Mouse (Mus musculus) adrenal gland, postnatal 36 days (tissue): ENCODE results near the gene Cldn34c3. TPM values are rescaled to one million over a fixed set of nuclear protein-coding genes. Genes with fewer than 3 reads are reported as not detected.
"Not testable (repeated sequence)": the region's sequence is repeated elsewhere in the genome, so short reads cannot be mapped to it uniquely, and the experiment has no call there.

Source experiments
- DNase-seq, 2 experiments: peaks; one replicate each; pipeline ENCODE4 v3.0.0; 2021; ENCODE audit warnings: mixed read lengths in 1 of 2
- long read RNA-seq, 2 experiments: library from polyadenylated mRNA; stranded (forward); transcript quantifications; one replicate each; pipeline ENCODE4 v2.0.0; 2021; ENCODE audit warnings: borderline sequencing depth in 2 of 2
- total RNA-seq, 2 experiments: library from RNA; stranded (reverse); gene quantifications; 2 replicates each; pipeline ENCODE4 v1.2.3; 2021

Cldn34c3 gene
- not detected for total RNA-seq
- long read RNA-seq, experiment 1, result 0 reads
- long read RNA-seq, experiment 2, result 0 reads

DNA sequence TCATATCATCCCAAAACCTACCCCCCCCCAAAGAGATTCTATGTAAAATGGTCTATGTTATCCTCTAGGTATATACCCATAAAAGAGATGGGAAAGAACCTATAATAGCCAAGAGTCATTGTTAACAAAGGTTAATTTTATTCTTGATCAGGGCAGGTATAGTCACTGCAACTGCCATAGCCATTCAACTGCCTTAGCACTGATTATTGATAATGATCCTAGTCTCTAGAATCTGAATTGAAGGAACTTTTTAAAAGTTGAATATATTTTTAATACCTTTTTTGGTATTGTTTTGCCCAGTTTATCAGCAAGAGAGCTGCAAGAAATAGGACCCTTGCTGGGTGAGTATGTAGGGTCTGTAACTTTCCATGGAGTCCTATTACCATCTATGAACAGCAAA lies at the start of gene Cldn34c3:
Cldn34c3 (plus strand) TSS at position 301 of the 400 bp plus-strand sequence.
- DNase-seq, result not testable (repeated sequence)

Other genes starting within 250 kb of the Cldn34c3 start
- gene Cldn34c2, start 212.0 kb upstream of the Cldn34c3 start, total RNA-seq, result not detected
- gene Gm17467, start 88.9 kb upstream of the Cldn34c3 start, total RNA-seq, result not detected